Mouse (Mus musculus): ENCODE results near the gene Nav2.

GRCm38 (mm10) chr7:48894152-48894551 is 14.4 kb upstream of the Nav2 start:
- TF ChIP-seq EP300 (IDR thresholded peaks at IDR 0.05) (no peak), CTCF (IDR thresholded peaks at IDR 0.05) (peak; percentile 87)

Measured in lung, postnatal 0 days (tissue).